Mouse (Mus musculus) forebrain, postnatal 0 days (tissue): ENCODE data around the gene Skap1. TPM values are rescaled to one million over a fixed set of nuclear protein-coding genes. Genes with fewer than 3 reads are reported as not detected.
A peak's percentile ranks its signal among the peaks of the same experiment; 100 is the strongest.
"Not testable (repeated sequence)": the region's sequence is repeated elsewhere in the genome, so short reads cannot be mapped to it uniquely, and the experiment has no call there.

Source experiments
- ATAC-seq: fragments of 200-750 bp; cut with Nextera tagmentation; 2 replicates; pipeline ENCODE4 v1.8.0; 2017; ENCODE audit warnings: mild to moderate bottlenecking, moderate library complexity
- DNase-seq: peaks from one replicate; pipeline ENCODE4 v3.0.0-alpha.2; 2015
- H3K27ac ChIP-seq: fragments of 300-500 bp; sonication (generic); 2 replicates; pipeline ENCODE4 v1.5.1; 2014; ENCODE audit warnings: low read depth, mild to moderate bottlenecking, antibody characterized with exemption, low read length, moderate library complexity, mixed read lengths
- H3K27me3 ChIP-seq: fragments of 300-500 bp; sonication (generic); 2 replicates; pipeline ENCODE4 v1.6.1; 2014; ENCODE audit warnings: mild to moderate bottlenecking, low read length, mixed read lengths; ENCODE audit not compliant: insufficient read depth
- H3K36me3 ChIP-seq: fragments of 300-500 bp; sonication (generic); 2 replicates; pipeline ENCODE4 v1.6.1; 2014; ENCODE audit warnings: mild to moderate bottlenecking, moderate library complexity; ENCODE audit not compliant: insufficient read depth
- H3K4me1 ChIP-seq: fragments of 300-500 bp; sonication (generic); 2 replicates; pipeline ENCODE4 v1.6.1; 2014; ENCODE audit warnings: antibody characterized with exemption; ENCODE audit not compliant: insufficient read depth
- H3K4me2 ChIP-seq: fragments of 300-500 bp; sonication (generic); 2 replicates; pipeline ENCODE4 v1.6.1; 2014; ENCODE audit warnings: low read depth, mild to moderate bottlenecking, moderate library complexity
- H3K4me3 ChIP-seq: fragments of 300-500 bp; sonication (generic); 2 replicates; pipeline ENCODE4 v1.5.1; 2014; ENCODE audit warnings: low read depth, low read length, mixed read lengths
- H3K9ac ChIP-seq: fragments of 300-500 bp; sonication (generic); 2 replicates; pipeline ENCODE4 v1.6.1; 2014; ENCODE audit warnings: mild to moderate bottlenecking
- H3K9me3 ChIP-seq: fragments of 300-500 bp; sonication (generic); 2 replicates; pipeline ENCODE4 v1.6.1; 2016; ENCODE audit warnings: low read length
- CTCF ChIP-seq: sonication (generic); IDR thresholded peaks from 2 replicates; pipeline ENCODE4 v1.5.1; 2016; ENCODE audit warnings: antibody characterized with exemption, control low read depth, low read depth
- WGBS: fragments of 180-500 bp; shearing (Covaris S2); extraction: QIAGEN DNeasy Blood & Tissue Kit; methylation state at CpG from one replicate; pipeline ENCODE4 v1.1.7; 2014; 5-methylcytosine and 5-hydroxymethylcytosine counted together
- polyA plus RNA-seq: library from polyadenylated mRNA; unstranded; fragments of >200 nt; fragmentation: Nextera tagmentation; extraction: Ambion mirVana; gene quantifications from 2 replicates; pipeline ENCODE4 v1.2.1, GENCODE M21; 2015
- total RNA-seq: library from RNA; depleted of rRNA; stranded (reverse); fragments of >200 nt; gene quantifications from 2 replicates; pipeline ENCODE4 v1.2.3, GENCODE M21; 2014

Skap1 gene
- total and polyA plus RNA-seq, 2 experiments from 2014 or later: 1.6 to 3.7 TPM

DNA sequence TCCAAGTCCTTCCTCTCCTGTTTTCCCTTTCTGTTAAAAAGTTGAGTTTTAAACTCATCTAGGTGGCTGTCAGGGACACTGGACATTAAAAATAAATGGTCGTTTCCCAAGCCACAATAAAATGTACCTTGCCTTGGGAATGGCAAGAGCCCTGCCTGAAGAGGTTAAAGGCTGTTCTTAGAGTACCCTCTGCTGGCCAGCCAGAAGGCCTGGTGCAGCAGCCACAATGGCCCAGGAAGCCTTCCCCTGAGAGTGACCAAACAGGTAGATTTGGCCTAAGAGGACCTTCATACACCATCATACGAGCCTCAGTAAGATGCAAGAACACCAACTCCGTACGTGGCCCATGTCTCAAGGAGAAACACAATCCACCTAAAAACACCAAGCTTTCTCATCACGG, 246.9 kb downstream of the Skap1 start:
- DNase-seq (no peak), ATAC-seq (no peak)
- no peak overlapping the region for H3K4me3 ChIP-seq
- H3K27ac ChIP-seq: no peak overlapping the region
- no peak overlapping the region for H3K4me2 ChIP-seq
- H3K4me1 ChIP-seq: no peaks in the 10 kb centered on the region
- H3K9me3 ChIP-seq: no peaks in the 10 kb centered on the region
- no peaks in the 10 kb centered on the region for H3K27me3 ChIP-seq
- WGBS: 76% methylated on average over 5 of the region's 5 CpGs
- no peaks in the 10 kb centered on the region for H3K36me3 ChIP-seq
- no peak overlapping the region for H3K9ac ChIP-seq
- TF ChIP-seq CTCF: peak; percentile 17; the same call in 1 of the 2 replicates

DNA sequence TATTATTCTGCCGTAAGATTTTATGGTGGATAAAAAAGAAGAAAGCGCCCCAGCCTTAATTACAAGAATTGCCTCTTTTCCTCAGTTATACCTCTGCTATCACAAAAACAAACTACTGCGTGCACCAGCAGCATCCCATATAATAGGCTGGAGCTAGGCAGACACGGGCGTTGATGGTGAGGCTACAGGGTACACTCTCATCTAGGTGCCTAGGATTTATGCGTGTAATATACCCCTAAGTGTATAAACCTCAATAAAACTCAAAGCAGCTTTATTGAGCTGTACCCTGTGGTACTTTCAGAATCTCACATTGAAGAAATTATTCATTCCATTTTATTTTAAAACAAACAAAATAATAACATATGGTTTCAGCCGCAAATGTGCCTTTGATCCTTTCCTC, 247.3 kb downstream of the Skap1 start:
- TF ChIP-seq CTCF: no peak
- H3K36me3 ChIP-seq: no peaks in the 10 kb centered on the region
- no peak overlapping the region for H3K4me2 ChIP-seq
- H3K27ac ChIP-seq: no peak overlapping the region
- H3K9ac ChIP-seq: no peak overlapping the region
- H3K4me3 ChIP-seq: no peak overlapping the region
- no peaks in the 10 kb centered on the region for H3K4me1 ChIP-seq
- DNase-seq (no peak), ATAC-seq (no peak)
- no peaks in the 10 kb centered on the region for H3K27me3 ChIP-seq
- WGBS: 94% methylated on average over 7 of the region's 7 CpGs
- H3K9me3 ChIP-seq: no peaks in the 10 kb centered on the region

DNA sequence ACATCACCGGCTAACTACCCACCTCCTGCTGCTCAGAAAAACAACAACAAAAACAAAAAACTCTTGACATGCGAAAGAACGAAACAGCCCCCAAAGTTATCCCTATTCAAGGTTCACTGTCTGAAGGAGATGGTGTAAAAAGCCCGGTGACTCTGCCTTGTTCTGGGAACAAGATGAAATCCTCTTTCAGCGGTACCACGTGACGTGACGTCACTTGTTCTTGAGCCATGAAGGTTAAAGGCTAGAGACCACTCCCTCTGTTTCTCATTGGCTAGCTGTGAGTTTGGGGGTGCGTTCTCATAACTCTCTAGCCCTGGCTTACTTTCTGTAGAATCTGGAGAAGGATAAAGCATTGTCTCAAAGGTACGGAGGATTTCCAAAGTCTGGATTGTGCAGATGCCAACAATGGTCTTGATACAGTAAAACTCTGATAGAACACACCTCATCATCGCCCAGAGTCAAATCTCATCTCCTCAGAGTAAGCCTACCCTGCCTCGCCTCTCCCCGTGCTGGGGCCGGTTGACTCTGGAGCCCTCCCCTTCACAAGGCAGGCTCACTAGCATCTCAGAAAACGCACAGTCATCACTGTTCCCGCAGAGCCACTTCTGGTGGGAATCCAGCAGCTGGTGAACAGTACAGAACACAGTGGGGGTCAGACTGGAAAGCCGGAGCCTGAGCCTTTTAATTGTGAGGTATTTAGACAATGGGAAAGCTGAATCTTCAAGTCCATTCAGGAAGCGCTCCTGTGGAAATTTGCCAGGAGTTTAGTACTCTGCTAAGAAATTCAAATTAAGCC, 249.0 kb downstream of the Skap1 start:
- TF ChIP-seq CTCF: no peak
- Histone ChIP-seq H3K4me2 (0 out of 2 replicates have a peak overlapping the region, but pooled peaks have one; percentile 13), H3K9me3 (no peaks in the 10 kb centered on the region), H3K36me3 (no peaks in the 10 kb centered on the region), H3K27me3 (no peaks in the 10 kb centered on the region), H3K4me1 (no peaks in the 10 kb centered on the region), H3K4me3 (no peak overlapping the region), H3K9ac (no peak overlapping the region), H3K27ac (no peak overlapping the region)
- DNase-seq: no peak
- WGBS: 44% methylated on average over 18 of the region's 18 CpGs
- peak; percentile 48; the same call in 1 of the 2 replicates for ATAC-seq

- H3K27ac ChIP-seq: no peak overlapping the region
- no peaks in the 10 kb centered on the region for H3K4me1 ChIP-seq
- DNase-seq (no peak), ATAC-seq (no peak)
- H3K4me3 ChIP-seq: no peak overlapping the region
- no peak overlapping the region for H3K9ac ChIP-seq
- H3K36me3 ChIP-seq: no peaks in the 10 kb centered on the region
- no peak for TF ChIP-seq CTCF
- H3K4me2 ChIP-seq: no peak overlapping the region
- no peaks in the 10 kb centered on the region for H3K9me3 ChIP-seq
- WGBS: 44% methylated on average over 7 of the region's 7 CpGs
- H3K27me3 ChIP-seq: no peaks in the 10 kb centered on the region
Measured at GRCm38 (mm10) chr11:96714011-96714410, 249.6 kb downstream of the Skap1 start.

DNA sequence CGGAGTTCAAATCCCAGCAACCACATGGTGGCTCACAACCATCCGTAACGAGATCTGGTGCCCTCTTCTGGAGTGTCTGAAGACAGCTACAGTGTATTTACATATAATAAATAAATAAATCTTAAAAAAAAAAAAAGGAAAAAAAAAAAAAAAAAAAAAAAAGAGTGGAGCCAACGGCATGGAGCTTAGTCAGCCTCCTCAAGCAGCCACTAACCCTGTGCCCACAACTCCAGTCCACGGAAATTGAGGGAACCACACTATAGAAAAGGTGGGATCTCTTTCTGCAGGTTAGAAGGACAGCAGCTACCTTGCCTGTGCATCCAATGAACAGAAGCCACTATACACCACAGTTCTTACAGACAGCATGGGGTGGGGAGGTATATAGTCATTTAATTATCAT, 250.8 kb downstream of the Skap1 start:
- DNase-seq, H3K9me3 ChIP-seq, H3K27ac ChIP-seq, H3K4me2 ChIP-seq, H3K4me1 ChIP-seq, ATAC-seq, H3K36me3 ChIP-seq, H3K4me3 ChIP-seq, H3K27me3 ChIP-seq, H3K9ac ChIP-seq: not testable (repeated sequence)
- WGBS: 88% methylated on average over 3 of the region's 5 CpGs

DNA sequence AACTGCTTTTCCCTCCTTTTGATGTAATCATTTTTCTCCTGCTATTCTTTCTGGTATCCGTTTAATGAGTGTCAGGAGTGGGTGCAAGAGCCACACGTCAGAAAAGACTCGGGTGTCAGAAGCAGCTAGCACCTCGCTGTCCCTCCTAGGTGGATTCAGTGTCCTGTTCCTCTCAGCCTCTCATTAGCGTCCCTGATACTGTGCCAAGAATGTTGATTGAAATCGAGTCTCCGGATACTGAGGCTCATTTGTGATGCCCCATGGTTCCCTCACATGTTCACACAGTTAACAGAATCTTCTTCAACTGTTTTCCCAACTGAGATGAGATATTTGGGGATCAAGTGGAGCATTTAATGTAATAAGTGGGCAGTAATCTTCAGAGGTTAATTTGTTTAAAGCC, 254.2 kb downstream of the Skap1 start:
- Histone ChIP-seq H3K27me3 (no peaks in the 10 kb centered on the region; the same call in 1 of the 2 replicates), H3K4me2 (no peak overlapping the region), H3K4me1 (no peaks in the 10 kb centered on the region), H3K9ac (no peak overlapping the region), H3K9me3 (no peaks in the 10 kb centered on the region), H3K36me3 (no peaks in the 10 kb centered on the region), H3K27ac (no peak overlapping the region), H3K4me3 (no peak overlapping the region)
- DNase-seq (no peak), ATAC-seq (no peak)
- no peak for TF ChIP-seq CTCF
- 31% methylated on average over 7 of the region's 7 CpGs for WGBS

DNA sequence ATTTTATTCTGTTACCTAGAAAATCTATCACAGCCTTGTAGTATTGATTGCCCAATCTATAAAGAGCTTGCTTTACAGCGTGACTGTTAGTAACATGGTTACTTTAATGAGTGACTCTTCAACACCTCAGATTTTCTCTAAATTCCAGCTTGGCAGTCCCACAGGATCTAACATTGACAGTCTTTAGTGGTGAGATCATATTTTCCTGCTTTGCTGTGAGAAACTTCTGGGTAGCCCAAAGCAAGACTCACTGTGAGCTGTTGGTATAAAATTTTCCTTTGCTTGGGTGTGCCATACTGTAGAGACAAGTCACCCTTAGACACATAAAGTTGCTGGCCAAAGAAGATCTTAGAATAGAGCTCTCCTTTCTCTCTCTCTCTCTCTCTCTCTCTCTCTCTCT, 261.4 kb downstream of the Skap1 start:
- Histone ChIP-seq H3K36me3 (no peaks in the 10 kb centered on the region), H3K9ac (no peak overlapping the region), H3K9me3 (no peaks in the 10 kb centered on the region), H3K27ac (no peak overlapping the region), H3K4me2 (no peak overlapping the region), H3K4me1 (no peaks in the 10 kb centered on the region), H3K27me3 (no peaks in the 10 kb centered on the region), H3K4me3 (no peak overlapping the region)
- ATAC-seq: no peak
- no peak for TF ChIP-seq CTCF
- WGBS: 75% methylated on average over 1 of the region's 1 CpGs
- no peak for DNase-seq
